Mouse (Mus musculus): Measurements from ENCODE around the gene Hoxb4. TPM values are rescaled to one million over a fixed set of nuclear protein-coding genes. Genes with fewer than 3 reads are reported as not detected.

Gene Hoxb4
- polyA plus RNA-seq, 1 experiment from 2014 or later = 2.7 TPM

GRCm38 (mm10) chr11:96304381-96305195 is 13.5 kb upstream of the Hoxb4 start:
- Histone ChIP-seq H3K9ac (ENCODE audit: low read length) (peak overlapping the region; percentile 83), H3K4me3 (replicated peaks; ENCODE audit: low read length) (peak overlapping the region; percentile 48), H3K36me3 (ENCODE audit: control insufficient read depth, insufficient read depth, low read length) (no peaks in the 10 kb centered on the region), H3K4me2 (ENCODE audit: low read depth, low read length) (peak overlapping the region; percentile 87), H3K9me3 (replicated peaks; ENCODE audit: control insufficient read depth, low read length) (no peaks in the 10 kb centered on the region), H3K27ac (ENCODE audit: low read length) (peak overlapping the region; percentile 89), H3K27me3 (ENCODE audit: control insufficient read depth, insufficient read depth, low read length) (peaks cover 33% of the 10 kb centered on the region), H3K4me1 (ENCODE audit: control insufficient read depth, insufficient read depth, low read length) (peaks cover 10% of the 10 kb centered on the region; the same call in 1 of the 2 replicates)
- WGBS = 4% methylated on average over 38 of the region's 38 CpGs
- no peak for ATAC-seq (ENCODE audit: insufficient read depth, low FRiP score)

- Histone ChIP-seq H3K36me3 (ENCODE audit: control insufficient read depth, insufficient read depth, low read length) (no peaks in the 10 kb centered on the region), H3K4me2 (ENCODE audit: low read depth, low read length) (peak overlapping the region; percentile 87), H3K9ac (ENCODE audit: low read length) (peak overlapping the region; percentile 83), H3K4me3 (replicated peaks; ENCODE audit: low read length) (peak overlapping the region; percentile 48), H3K27ac (ENCODE audit: low read length) (peak overlapping the region; percentile 89), H3K4me1 (ENCODE audit: control insufficient read depth, insufficient read depth, low read length) (peaks cover 4% of the 10 kb centered on the region; the same call in 1 of the 2 replicates), H3K9me3 (replicated peaks; ENCODE audit: control insufficient read depth, low read length) (no peaks in the 10 kb centered on the region), H3K27me3 (ENCODE audit: control insufficient read depth, insufficient read depth, low read length) (peaks cover 23% of the 10 kb centered on the region)
- WGBS = 51% methylated on average over 6 of the region's 6 CpGs
- ATAC-seq (ENCODE audit: insufficient read depth, low FRiP score) = no peak
Measured at GRCm38 (mm10) chr11:96305505-96306182, 12.4 kb upstream of the Hoxb4 start.

- 39% methylated on average over 7 of the region's 7 CpGs for WGBS
- Histone ChIP-seq H3K4me2 (ENCODE audit: low read depth, low read length) (peak overlapping the region; percentile 87), H3K9me3 (replicated peaks; ENCODE audit: control insufficient read depth, low read length) (no peaks in the 10 kb centered on the region), H3K4me1 (ENCODE audit: control insufficient read depth, insufficient read depth, low read length) (no peaks in the 10 kb centered on the region; the same call in 1 of the 2 replicates), H3K27me3 (ENCODE audit: control insufficient read depth, insufficient read depth, low read length) (peaks cover 23% of the 10 kb centered on the region), H3K9ac (ENCODE audit: low read length) (peak overlapping the region; percentile 83), H3K36me3 (ENCODE audit: control insufficient read depth, insufficient read depth, low read length) (no peaks in the 10 kb centered on the region), H3K27ac (ENCODE audit: low read length) (peak overlapping the region; percentile 89), H3K4me3 (replicated peaks; ENCODE audit: low read length) (peak overlapping the region; percentile 48)
- no peak for ATAC-seq (ENCODE audit: insufficient read depth, low FRiP score)
Measured at GRCm38 (mm10) chr11:96306183-96306907, 11.7 kb upstream of the Hoxb4 start.

- H3K4me3 ChIP-seq (replicated peaks; ENCODE audit: low read length) = peak overlapping the region; percentile 48
- H3K36me3 ChIP-seq (ENCODE audit: control insufficient read depth, insufficient read depth, low read length) = no peaks in the 10 kb centered on the region
- ATAC-seq (ENCODE audit: insufficient read depth, low FRiP score) = no peak
- no peaks in the 10 kb centered on the region for H3K9me3 ChIP-seq (replicated peaks; ENCODE audit: control insufficient read depth, low read length)
- peak overlapping the region; percentile 87 for H3K4me2 ChIP-seq (ENCODE audit: low read depth, low read length)
- peak overlapping the region; percentile 89 for H3K27ac ChIP-seq (ENCODE audit: low read length)
- peak overlapping the region; percentile 83 for H3K9ac ChIP-seq (ENCODE audit: low read length)
- peaks cover 22% of the 10 kb centered on the region for H3K27me3 ChIP-seq (ENCODE audit: control insufficient read depth, insufficient read depth, low read length)
- 25% methylated on average over 13 of the region's 13 CpGs for WGBS
- peaks cover 3% of the 10 kb centered on the region; the same call in 1 of the 2 replicates for H3K4me1 ChIP-seq (ENCODE audit: control insufficient read depth, insufficient read depth, low read length)
Measured at GRCm38 (mm10) chr11:96306908-96307269, 11.2 kb upstream of the Hoxb4 start.

- peak overlapping the region; percentile 87 for H3K4me2 ChIP-seq (ENCODE audit: low read depth, low read length)
- H3K4me1 ChIP-seq (ENCODE audit: control insufficient read depth, insufficient read depth, low read length) = peaks cover 6% of the 10 kb centered on the region; the same call in 1 of the 2 replicates
- H3K27ac ChIP-seq (ENCODE audit: low read length) = peak overlapping the region; percentile 89
- peak overlapping the region; percentile 68 for H3K9ac ChIP-seq (ENCODE audit: low read length)
- peak overlapping the region; percentile 48 for H3K4me3 ChIP-seq (replicated peaks; ENCODE audit: low read length)
- no peaks in the 10 kb centered on the region for H3K36me3 ChIP-seq (ENCODE audit: control insufficient read depth, insufficient read depth, low read length)
- 32% methylated on average over 4 of the region's 4 CpGs for WGBS
- no peak for ATAC-seq (ENCODE audit: insufficient read depth, low FRiP score)
- H3K9me3 ChIP-seq (replicated peaks; ENCODE audit: control insufficient read depth, low read length) = no peaks in the 10 kb centered on the region
- peaks cover 11% of the 10 kb centered on the region for H3K27me3 ChIP-seq (ENCODE audit: control insufficient read depth, insufficient read depth, low read length)
Measured at GRCm38 (mm10) chr11:96308763-96309162, 9.3 kb upstream of the Hoxb4 start.

- H3K27me3 ChIP-seq (ENCODE audit: control insufficient read depth, insufficient read depth, low read length) = peaks cover 11% of the 10 kb centered on the region
- H3K36me3 ChIP-seq (ENCODE audit: control insufficient read depth, insufficient read depth, low read length) = no peaks in the 10 kb centered on the region
- 29% methylated on average over 4 of the region's 4 CpGs for WGBS
- peak overlapping the region; percentile 68 for H3K9ac ChIP-seq (ENCODE audit: low read length)
- peak overlapping the region; percentile 48 for H3K4me3 ChIP-seq (replicated peaks; ENCODE audit: low read length)
- no peak for ATAC-seq (ENCODE audit: insufficient read depth, low FRiP score)
- peaks cover 6% of the 10 kb centered on the region; the same call in 1 of the 2 replicates for H3K4me1 ChIP-seq (ENCODE audit: control insufficient read depth, insufficient read depth, low read length)
- H3K27ac ChIP-seq (ENCODE audit: low read length) = peak overlapping the region; percentile 89
- H3K9me3 ChIP-seq (replicated peaks; ENCODE audit: control insufficient read depth, low read length) = no peaks in the 10 kb centered on the region
- peak overlapping the region; percentile 87 for H3K4me2 ChIP-seq (ENCODE audit: low read depth, low read length)
Measured at GRCm38 (mm10) chr11:96309288-96309687, 8.8 kb upstream of the Hoxb4 start.

- peak overlapping the region; percentile 48 for H3K4me3 ChIP-seq (replicated peaks; ENCODE audit: low read length)
- peak overlapping the region; percentile 89 for H3K27ac ChIP-seq (ENCODE audit: low read length)
- no peak for ATAC-seq (ENCODE audit: insufficient read depth, low FRiP score)
- no peaks in the 10 kb centered on the region for H3K36me3 ChIP-seq (ENCODE audit: control insufficient read depth, insufficient read depth, low read length)
- H3K9ac ChIP-seq (ENCODE audit: low read length) = peak overlapping the region; percentile 68
- WGBS = 18% methylated on average over 20 of the region's 20 CpGs
- H3K4me2 ChIP-seq (ENCODE audit: low read depth, low read length) = peak overlapping the region; percentile 87
- peaks cover 11% of the 10 kb centered on the region for H3K27me3 ChIP-seq (ENCODE audit: control insufficient read depth, insufficient read depth, low read length)
- peaks cover 6% of the 10 kb centered on the region; the same call in 1 of the 2 replicates for H3K4me1 ChIP-seq (ENCODE audit: control insufficient read depth, insufficient read depth, low read length)
- H3K9me3 ChIP-seq (replicated peaks; ENCODE audit: control insufficient read depth, low read length) = no peaks in the 10 kb centered on the region
Measured at GRCm38 (mm10) chr11:96310183-96310938, 7.7 kb upstream of the Hoxb4 start.

GRCm38 (mm10) chr11:96311097-96311496 is 7.0 kb upstream of the Hoxb4 start:
- H3K4me3 ChIP-seq (replicated peaks; ENCODE audit: low read length) = peak overlapping the region; percentile 48
- WGBS = 21% methylated on average over 6 of the region's 6 CpGs
- H3K36me3 ChIP-seq (ENCODE audit: control insufficient read depth, insufficient read depth, low read length) = no peaks in the 10 kb centered on the region
- no peaks in the 10 kb centered on the region for H3K9me3 ChIP-seq (replicated peaks; ENCODE audit: control insufficient read depth, low read length)
- ATAC-seq (ENCODE audit: insufficient read depth, low FRiP score) = no peak
- H3K27me3 ChIP-seq (ENCODE audit: control insufficient read depth, insufficient read depth, low read length) = peaks cover 3% of the 10 kb centered on the region
- peak overlapping the region; percentile 68 for H3K9ac ChIP-seq (ENCODE audit: low read length)
- peaks cover 7% of the 10 kb centered on the region; the same call in 1 of the 2 replicates for H3K4me1 ChIP-seq (ENCODE audit: control insufficient read depth, insufficient read depth, low read length)
- peak overlapping the region; percentile 87 for H3K4me2 ChIP-seq (ENCODE audit: low read depth, low read length)
- peak overlapping the region; percentile 84 for H3K27ac ChIP-seq (ENCODE audit: low read length)

All from stomach, embryonic 16.5 days (tissue).